Mouse (Mus musculus) hindbrain, embryonic 12.5 days (tissue): ENCODE measurements around the gene Gnb2. TPM values are rescaled to one million over a fixed set of nuclear protein-coding genes. Genes with fewer than 3 reads are reported as not detected.

ENCODE experiments used
- ATAC-seq: fragments of 200-750 bp; cut with Nextera tagmentation; 2 replicates; pipeline ENCODE4 v1.8.0; 2017; ENCODE audit warnings: moderate TSS enrichment; ENCODE audit not compliant: low FRiP score
- H3K27ac ChIP-seq: fragments of 300-500 bp; sonication (generic); 2 replicates; pipeline ENCODE4 v1.5.1; 2016; ENCODE audit warnings: mild to moderate bottlenecking
- H3K27me3 ChIP-seq: fragments of 300-500 bp; sonication (generic); 2 replicates; pipeline ENCODE4 v1.6.1; 2016; ENCODE audit warnings: mild to moderate bottlenecking
- H3K36me3 ChIP-seq: fragments of 300-500 bp; sonication (generic); 2 replicates; pipeline ENCODE4 v1.6.1; 2016; ENCODE audit warnings: mild to moderate bottlenecking
- H3K4me1 ChIP-seq: fragments of 300-500 bp; sonication (generic); 2 replicates; pipeline ENCODE4 v1.6.1; 2016
- H3K4me2 ChIP-seq: fragments of 300-500 bp; sonication (generic); replicated peaks from 2 replicates; pipeline ENCODE4 v1.6.1; 2016; ENCODE audit warnings: mild to moderate bottlenecking
- H3K4me3 ChIP-seq: fragments of 300-500 bp; sonication (generic); 2 replicates; pipeline ENCODE4 v1.5.1; 2016; ENCODE audit warnings: mild to moderate bottlenecking
- H3K9ac ChIP-seq: fragments of 300-500 bp; sonication (generic); 2 replicates; pipeline ENCODE4 v1.6.1; 2016; ENCODE audit warnings: mild to moderate bottlenecking, moderate library complexity
- H3K9me3 ChIP-seq: fragments of 300-500 bp; sonication (generic); replicated peaks from 2 replicates; pipeline ENCODE4 v1.6.1; 2016; ENCODE audit warnings: mild to moderate bottlenecking
- WGBS: fragments of 180-500 bp; shearing (Covaris S2); methylation state at CpG from one replicate; pipeline ENCODE4 v1.1.7; 2016; 5-methylcytosine and 5-hydroxymethylcytosine counted together
- polyA plus RNA-seq: library from polyadenylated mRNA; unstranded; fragments of >200 nt; fragmentation: Nextera tagmentation; extraction: Ambion mirVana; gene quantifications from 2 replicates; pipeline ENCODE4 v1.2.1, GENCODE M21; 2016

The Gnb2 gene
- polyA plus RNA-seq, 1 experiment from 2014 or later = 467 TPM

GRCm38 (mm10) chr5:137537461-137537860 is 4.2 kb upstream of the Gnb2 start:
- Histone ChIP-seq H3K9me3 (no peaks in the 10 kb centered on the region), H3K27me3 (no peaks in the 10 kb centered on the region), H3K4me3 (no peak overlapping the region), H3K4me2 (no peak overlapping the region), H3K27ac (no peak overlapping the region), H3K4me1 (peaks cover 5% of the 10 kb centered on the region; the same call in 1 of the 2 replicates), H3K36me3 (no peaks in the 10 kb centered on the region), H3K9ac (no peak overlapping the region)
- no peak for ATAC-seq
- WGBS = 57% methylated on average over 4 of the region's 4 CpGs

- Histone ChIP-seq H3K4me3 (no peak overlapping the region), H3K27me3 (no peaks in the 10 kb centered on the region), H3K4me2 (no peak overlapping the region), H3K9ac (no peak overlapping the region), H3K27ac (no peak overlapping the region), H3K36me3 (no peaks in the 10 kb centered on the region), H3K4me1 (peaks cover 9% of the 10 kb centered on the region), H3K9me3 (no peaks in the 10 kb centered on the region)
- 86% methylated on average over 9 of the region's 9 CpGs for WGBS
- ATAC-seq = no peak
These were observed 2.0 kb upstream of the Gnb2 start for GRCm38 (mm10) chr5:137535318-137535717.

GRCm38 (mm10) chr5:137534762-137535161 is 1.5 kb upstream of the Gnb2 start:
- H3K9ac ChIP-seq = no peak overlapping the region
- peaks cover 5% of the 10 kb centered on the region for H3K36me3 ChIP-seq
- 95% methylated on average over 3 of the region's 3 CpGs for WGBS

GRCm38 (mm10) chr5:137532808-137533116 is 548 bp downstream of the Gnb2 start:
- H3K9ac ChIP-seq = peak overlapping the region; percentile 93
- WGBS = under 1% methylated on average over 10 of the region's 12 CpGs

More at GRCm38 (mm10) chr5:137534762-137535161, 1.5 kb upstream of the Gnb2 start:
- no peak overlapping the region for H3K27ac ChIP-seq
- peaks cover 15% of the 10 kb centered on the region for H3K4me1 ChIP-seq
- H3K27me3 ChIP-seq = no peaks in the 10 kb centered on the region
- ATAC-seq = no peak
- no peak overlapping the region for H3K4me3 ChIP-seq
- no peaks in the 10 kb centered on the region for H3K9me3 ChIP-seq
- H3K4me2 ChIP-seq = no peak overlapping the region

GRCm38 (mm10) chr5:137532131-137532807 is 1.0 kb downstream of the Gnb2 start:
- Histone ChIP-seq H3K36me3 (peaks cover 30% of the 10 kb centered on the region), H3K27ac (peak overlapping the region; percentile 96), H3K4me2 (peak overlapping the region; percentile 89), H3K27me3 (no peaks in the 10 kb centered on the region), H3K4me1 (peaks cover 35% of the 10 kb centered on the region), H3K9me3 (no peaks in the 10 kb centered on the region), H3K4me3 (peak overlapping the region; percentile 77), H3K9ac (peak overlapping the region; percentile 93)
- WGBS = 1% methylated on average over 19 of the region's 19 CpGs
- no peak; the same call in 1 of the 2 replicates for ATAC-seq

More at GRCm38 (mm10) chr5:137532808-137533116, 548 bp downstream of the Gnb2 start:
- ATAC-seq = no peak; the same call in 1 of the 2 replicates
- Histone ChIP-seq H3K36me3 (peaks cover 25% of the 10 kb centered on the region), H3K27ac (peak overlapping the region; percentile 96), H3K4me1 (peaks cover 30% of the 10 kb centered on the region), H3K27me3 (no peaks in the 10 kb centered on the region), H3K4me3 (peak overlapping the region; percentile 77), H3K4me2 (peak overlapping the region; percentile 89), H3K9me3 (no peaks in the 10 kb centered on the region)

- H3K4me2 ChIP-seq = peak overlapping the region; percentile 89
- no peaks in the 10 kb centered on the region for H3K27me3 ChIP-seq
- H3K27ac ChIP-seq = peak overlapping the region; percentile 96
- peak overlapping the region; percentile 77 for H3K4me3 ChIP-seq
- peak overlapping the region; percentile 93 for H3K9ac ChIP-seq
- peaks cover 39% of the 10 kb centered on the region for H3K4me1 ChIP-seq
- WGBS = under 1% methylated on average over 49 of the region's 51 CpGs
- ATAC-seq = peak; percentile 11
- H3K36me3 ChIP-seq = peaks cover 33% of the 10 kb centered on the region
- no peaks in the 10 kb centered on the region for H3K9me3 ChIP-seq
These were observed 1.7 kb downstream of the Gnb2 start for GRCm38 (mm10) chr5:137531414-137532130.

- peak overlapping the region; percentile 96 for H3K27ac ChIP-seq
- peak overlapping the region; percentile 93 for H3K9ac ChIP-seq
- H3K4me2 ChIP-seq = peak overlapping the region; percentile 89
- H3K9me3 ChIP-seq = no peaks in the 10 kb centered on the region
- H3K4me3 ChIP-seq = peak overlapping the region; percentile 77
- ATAC-seq = peak; percentile 60
- peaks cover 38% of the 10 kb centered on the region for H3K36me3 ChIP-seq
- peaks cover 45% of the 10 kb centered on the region for H3K4me1 ChIP-seq
- no peaks in the 10 kb centered on the region for H3K27me3 ChIP-seq
- under 1% methylated on average over 44 of the region's 46 CpGs for WGBS
These were observed 2.5 kb downstream of the Gnb2 start for GRCm38 (mm10) chr5:137530588-137531413.

GRCm38 (mm10) chr5:137530075-137530474 is 3.2 kb downstream of the Gnb2 start:
- WGBS = 73% methylated on average over 8 of the region's 8 CpGs
- ATAC-seq = no peak
- peaks cover 45% of the 10 kb centered on the region for H3K36me3 ChIP-seq

GRCm38 (mm10) chr5:137529221-137529995 is 3.9 kb downstream of the Gnb2 start:
- H3K4me2 ChIP-seq = peak overlapping the region; percentile 89
- peak overlapping the region; percentile 77; the same call in 1 of the 2 replicates for H3K4me3 ChIP-seq
- ATAC-seq = no peak
- H3K9me3 ChIP-seq = no peaks in the 10 kb centered on the region
- peaks cover 51% of the 10 kb centered on the region for H3K36me3 ChIP-seq
- no peaks in the 10 kb centered on the region for H3K27me3 ChIP-seq
- peak overlapping the region; percentile 93 for H3K9ac ChIP-seq
- H3K4me1 ChIP-seq = peaks cover 50% of the 10 kb centered on the region
- H3K27ac ChIP-seq = peak overlapping the region; percentile 96; the same call in 1 of the 2 replicates
- WGBS = 66% methylated on average over 15 of the region's 15 CpGs

More at GRCm38 (mm10) chr5:137530075-137530474, 3.2 kb downstream of the Gnb2 start:
- no peaks in the 10 kb centered on the region for H3K27me3 ChIP-seq
- peak overlapping the region; percentile 77 for H3K4me3 ChIP-seq
- peak overlapping the region; percentile 96 for H3K27ac ChIP-seq
- H3K9me3 ChIP-seq = no peaks in the 10 kb centered on the region
- H3K9ac ChIP-seq = peak overlapping the region; percentile 93
- peak overlapping the region; percentile 89 for H3K4me2 ChIP-seq
- peaks cover 50% of the 10 kb centered on the region for H3K4me1 ChIP-seq

- Histone ChIP-seq H3K9me3 (no peaks in the 10 kb centered on the region), H3K4me3 (no peak overlapping the region), H3K4me2 (no peak overlapping the region), H3K36me3 (peaks cover 61% of the 10 kb centered on the region), H3K27me3 (no peaks in the 10 kb centered on the region), H3K27ac (peak overlapping the region; percentile 35; the same call in 1 of the 2 replicates), H3K4me1 (peaks cover 52% of the 10 kb centered on the region), H3K9ac (peak overlapping the region; percentile 23)
- no peak for ATAC-seq
- 86% methylated on average over 22 of the region's 22 CpGs for WGBS
These were observed 4.9 kb downstream of the Gnb2 start for GRCm38 (mm10) chr5:137528247-137528968.

- 50% methylated on average over 1 of the region's 1 CpGs for WGBS
- no peak for ATAC-seq
- H3K36me3 ChIP-seq = peaks cover 71% of the 10 kb centered on the region
- no peak overlapping the region for H3K4me3 ChIP-seq
- no peaks in the 10 kb centered on the region for H3K27me3 ChIP-seq
- no peaks in the 10 kb centered on the region for H3K9me3 ChIP-seq
- H3K4me2 ChIP-seq = no peak overlapping the region
- H3K4me1 ChIP-seq = peaks cover 52% of the 10 kb centered on the region
- peak overlapping the region; percentile 42; the same call in 1 of the 2 replicates for H3K9ac ChIP-seq
- H3K27ac ChIP-seq = peak overlapping the region; percentile 60; the same call in 1 of the 2 replicates
These were observed 5.9 kb downstream of the Gnb2 start for GRCm38 (mm10) chr5:137527413-137527812.
